Mouse (Mus musculus) right cerebral cortex, postnatal 14 days (tissue): Measurements from ENCODE around the gene Gm14325.
A peak's percentile ranks its signal among the peaks of the same experiment; 100 is the strongest.
"Not testable (repeated sequence)": the region's sequence is repeated elsewhere in the genome, so short reads cannot be mapped to it uniquely, and the experiment has no call there.

ENCODE experiments used
- DNase-seq: peaks from one replicate; pipeline ENCODE4 v3.0.0; 2022

Gm14325 gene

DNA sequence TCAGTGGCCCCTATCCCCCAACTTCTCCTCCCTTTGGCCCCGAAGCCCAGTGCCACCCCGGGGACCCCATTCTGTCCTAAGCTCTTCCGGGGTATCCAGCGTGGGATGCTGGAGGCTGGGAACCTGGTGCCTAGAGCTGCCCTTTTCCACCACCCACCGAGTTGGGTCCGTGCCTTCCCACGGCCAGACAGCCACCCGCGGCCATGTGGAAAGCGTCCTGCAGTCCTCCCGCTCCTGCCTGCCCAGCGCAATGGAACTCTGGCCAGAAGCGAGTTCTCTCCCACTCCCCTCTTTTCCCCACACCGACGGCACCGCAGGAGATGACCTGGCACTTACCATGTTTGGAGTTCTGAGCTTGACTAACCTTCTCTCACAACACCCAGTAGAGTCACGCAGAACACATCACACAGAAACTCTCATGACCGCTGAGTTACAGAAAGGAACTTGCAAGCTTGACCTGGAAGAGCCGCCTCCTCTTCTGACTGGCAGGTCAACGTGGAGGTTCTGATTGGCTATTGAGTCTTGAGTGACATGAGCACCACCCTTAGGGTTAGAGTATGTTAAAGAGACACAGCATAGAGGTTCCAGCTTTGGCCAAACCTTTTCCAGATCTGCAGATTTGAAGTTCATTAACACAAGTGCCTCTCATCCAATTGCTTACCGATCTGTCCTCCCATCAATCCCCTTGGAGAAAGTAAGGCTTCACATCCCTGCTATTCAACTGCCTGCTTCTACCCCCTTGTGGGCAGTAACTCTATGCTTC is at the start of gene Gm14325:
TSS of gene Gm14325 (minus strand) at position 436 of the 763 bp plus-strand sequence.
- DNase-seq, result peak; percentile 59

DNA sequence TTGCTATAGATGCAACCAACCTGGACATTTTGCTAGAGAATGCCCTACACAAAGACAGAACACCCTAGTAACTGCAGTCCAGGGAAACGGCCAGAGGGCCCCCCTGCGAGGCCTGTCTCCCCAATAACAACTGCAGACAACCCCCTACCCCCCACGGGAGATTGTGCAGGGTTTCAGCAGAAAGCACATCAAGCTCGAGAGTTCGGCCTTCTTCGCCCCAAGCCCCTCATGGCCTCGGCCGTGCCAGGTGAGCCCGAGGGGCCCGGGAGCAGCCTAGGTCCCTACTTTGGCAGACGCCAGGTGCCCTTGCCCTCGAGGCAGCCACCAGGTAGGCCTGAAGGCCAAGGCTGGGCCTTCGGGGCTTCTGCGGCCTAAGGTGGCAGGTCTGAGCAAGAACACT is 47.6 kb upstream of the Gm14325 start:
- DNase-seq, result not testable (repeated sequence)

DNA sequence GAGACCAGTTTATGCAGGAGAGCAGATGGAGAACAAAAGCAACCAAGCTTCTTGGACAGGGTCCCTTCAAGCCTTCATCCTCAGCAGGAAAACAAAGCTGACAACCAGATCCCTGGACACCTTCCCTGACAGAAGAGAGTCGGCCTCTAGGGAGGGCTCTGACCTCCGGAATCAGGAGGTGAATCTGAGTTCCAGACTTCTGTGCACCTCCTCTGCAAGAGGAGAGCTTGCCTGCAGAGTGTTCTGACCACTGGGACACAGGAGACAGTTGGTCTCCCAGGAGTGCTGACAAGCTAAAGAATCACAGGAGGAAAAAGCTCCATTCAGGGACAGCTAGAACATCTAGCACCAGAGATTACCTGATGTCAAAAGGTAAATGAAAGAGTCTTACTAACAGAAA is 22.1 kb upstream of the Gm14325 start:
- DNase-seq, result not testable (repeated sequence)

DNA sequence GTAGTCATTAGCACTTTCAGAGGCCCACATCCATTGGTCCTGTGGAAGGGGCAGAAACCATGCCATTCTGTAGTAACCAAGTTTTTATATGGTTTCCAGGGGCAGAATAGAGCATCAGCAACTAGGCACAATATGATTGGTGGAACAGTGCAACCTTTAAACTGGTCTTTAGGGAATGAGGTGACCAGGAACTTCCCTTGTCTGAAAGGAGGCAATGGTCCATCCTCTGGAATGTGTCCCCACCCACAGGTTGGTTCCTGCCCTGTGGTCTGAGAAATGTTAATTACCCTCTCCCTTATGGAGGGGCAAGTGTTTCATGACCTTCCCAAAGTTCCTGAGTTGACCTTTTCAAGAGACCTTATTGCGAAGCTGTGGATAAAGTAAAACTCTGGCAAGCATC is 3.5 kb upstream of the Gm14325 start:
- DNase-seq, result not testable (repeated sequence)

DNA sequence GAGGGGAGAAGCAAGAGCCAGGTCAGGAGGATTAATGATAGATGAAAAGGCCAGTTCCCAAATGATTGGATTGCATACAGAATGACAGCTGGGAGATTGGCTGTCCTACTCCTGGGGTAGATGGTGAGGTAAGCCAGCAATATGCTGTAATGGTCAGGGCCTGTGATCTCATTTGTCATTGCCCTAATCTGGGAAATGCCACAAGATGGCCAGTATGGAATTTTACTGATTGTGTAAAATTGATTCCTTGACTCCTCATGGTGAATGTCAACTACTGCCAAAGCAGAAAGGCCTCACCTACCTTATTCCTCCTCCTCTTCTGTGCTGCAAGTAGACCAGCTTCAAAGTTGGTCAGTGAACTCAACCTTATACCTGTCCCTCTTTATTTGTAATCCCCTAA is 3.4 kb downstream of the Gm14325 start:
- not testable (repeated sequence) for DNase-seq

DNA sequence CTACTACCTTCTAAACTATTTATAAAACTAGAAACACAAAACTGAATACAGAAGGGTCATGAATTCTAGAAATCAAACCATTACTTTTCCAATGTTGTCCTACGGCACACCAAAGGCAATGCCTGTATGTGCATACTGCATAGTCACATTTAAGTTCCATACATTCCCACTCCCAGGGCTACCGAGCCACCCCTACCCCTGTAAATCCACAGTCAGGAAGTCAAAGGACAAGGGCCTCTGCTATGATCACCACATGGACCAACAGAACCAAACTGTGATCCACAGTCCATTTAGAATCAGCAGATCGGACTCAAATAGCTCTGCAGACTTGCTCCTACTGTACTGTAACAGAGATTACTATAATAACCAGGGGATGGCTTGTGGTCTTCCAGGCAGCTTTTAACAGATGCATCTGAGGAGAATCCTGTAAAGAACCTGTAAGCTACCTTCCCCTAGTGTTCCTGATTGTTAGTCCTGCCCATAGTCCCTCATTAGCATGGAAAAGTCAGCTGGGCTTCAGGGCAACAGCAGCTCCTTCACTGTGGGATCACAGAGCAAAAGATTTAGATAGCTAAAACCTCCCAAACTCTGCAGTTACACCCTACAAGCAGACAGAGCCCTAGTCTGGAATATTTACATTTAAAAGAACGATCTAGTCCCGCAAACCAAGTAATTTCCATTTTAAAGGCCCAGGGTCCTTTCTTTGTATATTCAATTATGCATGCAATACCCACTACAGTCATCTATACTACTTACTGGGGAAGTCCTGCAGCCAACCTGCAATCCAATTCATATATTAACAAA is 4.2 kb downstream of the Gm14325 start:
- not testable (repeated sequence) for DNase-seq

DNA sequence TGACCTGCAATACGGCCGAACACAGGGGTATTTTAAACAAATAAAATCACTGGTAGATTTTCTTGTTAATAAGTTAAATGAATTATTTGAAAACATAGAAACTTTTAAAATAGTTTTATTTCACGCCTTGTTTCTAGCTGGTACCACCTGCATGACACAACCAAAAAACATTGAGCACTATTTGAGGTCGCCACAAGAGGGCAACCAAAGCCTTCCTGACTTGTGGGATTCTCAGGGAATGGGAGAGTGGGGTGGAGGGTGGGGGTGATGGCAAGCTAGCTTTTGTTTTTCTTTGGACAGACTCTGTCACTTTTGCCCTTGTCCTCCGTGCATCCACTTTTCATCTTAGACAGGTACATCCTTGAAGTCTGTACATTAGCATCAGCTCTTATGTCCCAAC is 18.2 kb downstream of the Gm14325 start:
- DNase-seq, result peak; percentile 25

DNA sequence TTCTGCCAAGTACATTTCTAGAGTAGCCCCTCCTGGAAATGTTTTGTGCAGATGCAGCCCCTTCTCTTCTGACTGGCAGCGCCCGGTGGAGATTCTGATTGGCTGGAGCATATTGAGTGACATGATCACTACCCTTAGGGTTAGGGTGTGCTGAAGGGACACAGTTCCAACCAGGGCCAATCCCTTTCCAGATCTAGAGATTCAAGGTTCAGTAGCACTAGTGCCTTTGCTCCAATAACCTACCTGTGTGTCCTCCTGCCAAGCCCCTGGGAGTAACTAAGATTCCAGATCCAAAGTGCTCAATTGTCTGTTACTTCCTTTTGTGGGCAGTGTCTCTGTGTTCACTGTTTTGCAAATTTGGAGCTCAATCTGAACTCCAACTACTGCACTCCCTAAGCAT is 34.0 kb downstream of the Gm14325 start:
- not testable (repeated sequence) for DNase-seq

DNA sequence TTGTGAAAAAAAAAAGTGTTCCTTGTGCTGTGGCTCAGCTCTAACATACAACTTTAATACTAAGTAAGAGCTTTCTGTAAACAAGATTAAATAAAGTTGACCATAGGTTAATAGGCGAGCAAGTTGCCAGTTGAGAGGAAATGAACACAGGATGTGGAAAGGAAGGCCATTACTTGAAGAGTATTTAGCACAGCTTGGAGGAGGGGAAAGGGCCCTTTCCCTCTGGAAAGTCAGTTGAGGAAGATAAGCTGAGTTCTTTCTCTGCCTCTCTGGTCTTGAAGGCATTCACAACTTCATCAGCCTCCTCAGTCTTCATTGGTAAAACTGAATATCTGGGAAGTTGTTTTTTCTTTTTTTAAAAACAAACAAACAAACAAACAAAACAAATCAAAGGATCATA is 52.8 kb downstream of the Gm14325 start:
- DNase-seq, result not testable (repeated sequence)
